ENCODE assay signal across 9 mouse cellular contexts in the genomic region with DNA sequence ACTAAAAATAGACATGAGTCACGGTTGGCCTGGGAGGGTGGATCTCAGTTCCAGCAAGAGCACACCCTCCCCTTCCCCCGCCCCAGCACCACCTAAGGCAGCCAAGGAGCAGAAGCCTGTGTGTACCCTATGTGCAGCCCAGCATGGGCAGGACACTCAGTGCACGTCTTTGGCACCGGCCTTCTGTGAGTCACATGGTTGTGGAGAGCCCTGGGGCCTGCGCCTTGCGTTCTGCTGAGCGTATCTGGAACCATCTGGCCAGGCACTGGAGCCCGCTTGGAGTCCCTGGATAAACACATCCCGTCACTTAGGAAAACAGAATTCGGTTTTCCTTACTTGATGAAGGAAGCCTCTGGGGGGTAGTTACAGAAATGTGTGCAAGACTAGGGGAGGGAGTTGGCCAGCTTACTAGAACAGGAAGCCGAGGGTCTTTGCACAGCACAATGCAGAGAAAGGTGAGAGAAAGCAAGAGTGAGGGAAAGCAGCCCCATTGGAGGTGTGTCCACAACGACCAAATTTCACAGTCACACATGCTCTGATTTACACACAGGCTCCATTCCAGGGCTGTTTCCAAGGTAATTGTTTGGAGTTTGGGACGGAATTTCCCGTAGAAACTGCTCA. TPM values are rescaled to one million over a fixed set of nuclear protein-coding genes. Genes with fewer than 3 reads are reported as not detected.
DNase-seq lines count a peak whose midpoint lies in the region; ATAC-seq and TF ChIP-seq lines count a peak whose summit lies in the region.
"Had no signal": no experiment of that assay in that cellular context is flagged by ENCODE, and none has a peak within 500 bp of the region (broad histone marks: within the 10 kb centered on the region; RNA-seq: fewer than 3 reads in every experiment).

No protein-coding gene starts in this region.

- H3K4me1 ChIP-seq in embryonic fibroblast, embryonic 13.5 days (ENCODE audit: control insufficient read depth, insufficient read depth, low read length) = 0 out of 2 replicates have a peak, but pooled peaks cover 9% of the 10 kb centered on the region
- H3K4me1 ChIP-seq: megakaryocyte, embryonic 14.5 days had no signal

- peak overlapping the region; percentile 12; the same call in 1 of the 2 replicates for H3K27ac ChIP-seq in embryonic fibroblast, embryonic 13.5 days (ENCODE audit: insufficient read depth, low read length)

- intact Hi-C loops in heart, postnatal 10 days (cut with DNase I) = no loop called here

- no peak for TF ChIP-seq POLR2A in embryonic fibroblast, embryonic 13.5 days (IDR thresholded peaks at IDR 0.05; ENCODE audit: low read depth, low read length)

- ATAC-seq in erythroid progenitor cell, adult 5-6 weeks (replicated peaks; ENCODE audit: low FRiP score, poor library complexity, severe bottlenecking) = no peak

- peak; percentile 93 for DNase-seq in 3T3-L1 (ENCODE audit: low read depth, low spot score)
- peak; percentile 49 for DNase-seq in adrenal gland, postnatal 25 days
- peak; percentile 70 to 80 for DNase-seq in heart, postnatal 10 days
- peak; percentile 56 to 65 for DNase-seq in kidney, postnatal 4 days
- DNase-seq in mesoderm, embryonic 11.5 days (ENCODE audit: low read depth, low spot score) = peak; percentile 50
- no peak for DNase-seq in spleen, postnatal 10 days (ENCODE audit: low spot score in 2 of 2)

- no peak overlapping the region for H3K4me3 ChIP-seq in embryonic fibroblast, embryonic 13.5 days (ENCODE audit: insufficient read depth, low read length)
- H3K4me3 ChIP-seq: megakaryocyte, embryonic 14.5 days had no signal

- no peak for TF ChIP-seq CTCF in embryonic fibroblast, embryonic 13.5 days (IDR thresholded peaks at IDR 0.05; ENCODE audit: borderline replicate concordance, insufficient read depth, low read length)

RNA-seq across cellular contexts. Expression of a gene that starts 18.0 kb away (rescaled TPM):
- 2.3 and 3.1 TPM in 2 replicates for total RNA-seq in adrenal gland, postnatal 25 days (2021)
- polyA plus RNA-seq in embryonic fibroblast, embryonic 13.5 days (2011; ENCODE audit: insufficient read length, low read depth, missing spikeins) = 0.18 and 0.19 TPM in 2 replicates
- under 1 TPM; 0.45 to 0.86 TPM for total RNA-seq in heart, postnatal 10 days (2021)
- total RNA-seq in erythroid progenitor cell, adult 5-6 weeks (2015; ENCODE audit: low replicate concordance) = not detected in 2 replicates
- total RNA-seq in erythroid progenitor cell, adult 5-6 weeks (2017; ENCODE audit: low replicate concordance) = not detected in 2 replicates

RNA-seq across cellular contexts. Expression of a gene that starts 53.1 kb away (rescaled TPM):
- 24.4 and 34.2 TPM in 2 replicates for total RNA-seq in adrenal gland, postnatal 25 days (2021)
- 591 and 749 TPM in 2 replicates for polyA plus RNA-seq in embryonic fibroblast, embryonic 13.5 days (2011; ENCODE audit: insufficient read length, low read depth, missing spikeins)
- 100 to 1,000 TPM; 107 to 132 TPM for total RNA-seq in heart, postnatal 10 days (2021)
- total RNA-seq in erythroid progenitor cell, adult 5-6 weeks (2015; ENCODE audit: low replicate concordance) = not detected in 2 replicates
- 0.13 TPM in 1 of 2 replicates, not detected in the other for total RNA-seq in erythroid progenitor cell, adult 5-6 weeks (2017; ENCODE audit: low replicate concordance)

RNA-seq across cellular contexts. Expression of a gene that starts 56.1 kb away (rescaled TPM):
- not detected in 2 replicates for total RNA-seq in adrenal gland, postnatal 25 days (2021)
- not detected in 2 replicates for polyA plus RNA-seq in embryonic fibroblast, embryonic 13.5 days (2011; ENCODE audit: insufficient read length, low read depth, missing spikeins)
- not detected for total RNA-seq in heart, postnatal 10 days (2021)
- total RNA-seq in erythroid progenitor cell, adult 5-6 weeks (2015; ENCODE audit: low replicate concordance) = not detected in 2 replicates
- total RNA-seq in erythroid progenitor cell, adult 5-6 weeks (2017; ENCODE audit: low replicate concordance) = not detected in 2 replicates

Comparison
In these comparisons a context has a peak if more than half of its experiments do, and no peak if none do; other contexts are left out.
1. DNase-seq: peak in 3T3-L1 (single experiment), adrenal gland, postnatal 25 days (single experiment), heart, postnatal 10 days (2 of 2), kidney, postnatal 4 days (2 of 2) and mesoderm, embryonic 11.5 days (single experiment); none in spleen, postnatal 10 days (0 of 2).
2. RNA of a gene that starts 53.1 kb away (total RNA-seq): 107 to 132 TPM in heart, postnatal 10 days and 24.4 to 34.2 TPM in adrenal gland, postnatal 25 days; 0.13 TPM in erythroid progenitor cell, adult 5-6 weeks; every median in the first group is over 10 times any median in the second.